Mouse (Mus musculus) stomach, embryonic 14.5 days (tissue): Measurements from ENCODE around the gene Arfgef3. TPM values are rescaled to one million over a fixed set of nuclear protein-coding genes. Genes with fewer than 3 reads are reported as not detected.
A peak's percentile ranks its signal among the peaks of the same experiment; 100 is the strongest.

Experiments
- ATAC-seq: fragments of 200-750 bp; cut with Nextera tagmentation; 2 replicates; pipeline ENCODE4 v1.8.0; 2017; ENCODE audit warnings: low read depth, moderate TSS enrichment; ENCODE audit not compliant: insufficient number of reproducible peaks, insufficient read depth, low FRiP score
- H3K27ac ChIP-seq: fragments of 300-500 bp; sonication (generic); 2 replicates; pipeline ENCODE4 v1.5.1; 2014; ENCODE audit warnings: mild to moderate bottlenecking, low read length, moderate library complexity, mixed read lengths
- H3K27me3 ChIP-seq: fragments of 300-500 bp; sonication (generic); 2 replicates; pipeline ENCODE4 v1.6.1; 2014; ENCODE audit warnings: low read length, control low read depth, mixed read lengths; ENCODE audit not compliant: control insufficient read depth, insufficient read depth
- H3K36me3 ChIP-seq: fragments of 300-500 bp; sonication (generic); 2 replicates; pipeline ENCODE4 v1.6.1; 2014; ENCODE audit warnings: mild to moderate bottlenecking, control low read depth, low read length, moderate library complexity, mixed read lengths; ENCODE audit not compliant: control insufficient read depth, insufficient read depth
- H3K4me1 ChIP-seq: fragments of 300-500 bp; sonication (generic); 2 replicates; pipeline ENCODE4 v1.6.1; 2014; ENCODE audit warnings: low read length, control low read depth, mixed read lengths; ENCODE audit not compliant: control insufficient read depth, insufficient read depth
- H3K4me2 ChIP-seq: fragments of 300-500 bp; sonication (generic); replicated peaks from 2 replicates; pipeline ENCODE4 v1.6.1; 2014; ENCODE audit warnings: low read depth, low read length, control low read depth
- H3K4me3 ChIP-seq: fragments of 300-500 bp; sonication (generic); 2 replicates; pipeline ENCODE4 v1.5.1; 2014; ENCODE audit warnings: low read depth, low read length, control low read depth
- H3K9ac ChIP-seq: fragments of 300-500 bp; sonication (generic); replicated peaks from 2 replicates; pipeline ENCODE4 v1.6.1; 2014; ENCODE audit warnings: low read depth, mild to moderate bottlenecking, control low read depth, low read length, moderate library complexity, mixed read lengths
- H3K9me3 ChIP-seq: fragments of 300-500 bp; sonication (generic); 2 replicates; pipeline ENCODE4 v1.6.1; 2016; ENCODE audit warnings: low read depth, low read length, control low read depth; ENCODE audit not compliant: control insufficient read depth
- WGBS: fragments of 180-500 bp; shearing (Covaris S2); extraction: QIAGEN DNeasy Blood & Tissue Kit; methylation state at CpG from one replicate; pipeline ENCODE4 v1.1.7; 2014; 5-methylcytosine and 5-hydroxymethylcytosine counted together
- polyA plus RNA-seq: library from polyadenylated mRNA; unstranded; fragments of >200 nt; fragmentation: Nextera tagmentation; extraction: Ambion mirVana; gene quantifications from 2 replicates; pipeline ENCODE4 v1.2.1, GENCODE M21; 2014

The Arfgef3 gene
- polyA plus RNA-seq, 1 experiment from 2014 or later = 3.2 TPM

GRCm38 (mm10) chr10:18701517-18701916 lies 42.2 kb downstream of the Arfgef3 start:
- H3K27me3 ChIP-seq = no peaks in the 10 kb centered on the region
- no peak for ATAC-seq
- no peak overlapping the region for H3K4me2 ChIP-seq
- H3K4me1 ChIP-seq = no peaks in the 10 kb centered on the region
- no peak overlapping the region for H3K27ac ChIP-seq
- H3K4me3 ChIP-seq = no peak overlapping the region
- H3K36me3 ChIP-seq = no peaks in the 10 kb centered on the region
- H3K9ac ChIP-seq = no peak overlapping the region
- no peaks in the 10 kb centered on the region for H3K9me3 ChIP-seq

- Histone ChIP-seq H3K4me2 (no peak overlapping the region), H3K9me3 (no peaks in the 10 kb centered on the region), H3K4me1 (no peaks in the 10 kb centered on the region), H3K36me3 (no peaks in the 10 kb centered on the region), H3K27me3 (no peaks in the 10 kb centered on the region), H3K9ac (no peak overlapping the region), H3K4me3 (no peak overlapping the region), H3K27ac (no peak overlapping the region)
- 79% methylated on average over 2 of the region's 2 CpGs for WGBS
- no peak for ATAC-seq
Observed at GRCm38 (mm10) chr10:18700117-18700516, 43.6 kb downstream of the Arfgef3 start.

GRCm38 (mm10) chr10:18699151-18699550 lies 44.6 kb downstream of the Arfgef3 start:
- no peak for ATAC-seq
- 92% methylated on average over 2 of the region's 2 CpGs for WGBS
- no peaks in the 10 kb centered on the region for H3K9me3 ChIP-seq

GRCm38 (mm10) chr10:18696461-18696860 lies 47.3 kb downstream of the Arfgef3 start:
- Histone ChIP-seq H3K27ac (no peak overlapping the region), H3K4me1 (no peaks in the 10 kb centered on the region), H3K4me3 (no peak overlapping the region), H3K36me3 (no peaks in the 10 kb centered on the region), H3K27me3 (no peaks in the 10 kb centered on the region), H3K9me3 (no peaks in the 10 kb centered on the region), H3K9ac (no peak overlapping the region), H3K4me2 (no peak overlapping the region)
- ATAC-seq = no peak
- 58% methylated on average over 6 of the region's 6 CpGs for WGBS

More at GRCm38 (mm10) chr10:18699151-18699550, 44.6 kb downstream of the Arfgef3 start:
- no peaks in the 10 kb centered on the region for H3K36me3 ChIP-seq
- no peak overlapping the region for H3K4me3 ChIP-seq
- H3K9ac ChIP-seq = no peak overlapping the region
- H3K4me2 ChIP-seq = no peak overlapping the region
- H3K27ac ChIP-seq = no peak overlapping the region
- H3K27me3 ChIP-seq = no peaks in the 10 kb centered on the region
- H3K4me1 ChIP-seq = no peaks in the 10 kb centered on the region

- H3K4me3 ChIP-seq = no peak overlapping the region
- 55% methylated on average over 2 of the region's 2 CpGs for WGBS
- no peaks in the 10 kb centered on the region for H3K9me3 ChIP-seq
- H3K27me3 ChIP-seq = no peaks in the 10 kb centered on the region
- H3K9ac ChIP-seq = no peak overlapping the region
- H3K27ac ChIP-seq = no peak overlapping the region
- ATAC-seq = no peak
- H3K4me2 ChIP-seq = no peak overlapping the region
- no peaks in the 10 kb centered on the region for H3K4me1 ChIP-seq
- no peaks in the 10 kb centered on the region for H3K36me3 ChIP-seq
Observed at GRCm38 (mm10) chr10:18688234-18688633, 55.5 kb downstream of the Arfgef3 start.

- Histone ChIP-seq H3K9me3 (no peaks in the 10 kb centered on the region), H3K27ac (peak overlapping the region; percentile 49; the same call in 1 of the 2 replicates), H3K4me3 (no peak overlapping the region), H3K4me2 (no peak overlapping the region), H3K9ac (no peak overlapping the region), H3K4me1 (no peaks in the 10 kb centered on the region), H3K27me3 (no peaks in the 10 kb centered on the region), H3K36me3 (no peaks in the 10 kb centered on the region)
- ATAC-seq = no peak
- WGBS = 69% methylated on average over 2 of the region's 2 CpGs
Observed at GRCm38 (mm10) chr10:18681385-18681954, 62.3 kb downstream of the Arfgef3 start.

GRCm38 (mm10) chr10:18680661-18681384 lies 62.9 kb downstream of the Arfgef3 start:
- Histone ChIP-seq H3K4me1 (no peaks in the 10 kb centered on the region), H3K9ac (no peak overlapping the region), H3K9me3 (no peaks in the 10 kb centered on the region), H3K36me3 (no peaks in the 10 kb centered on the region), H3K27me3 (no peaks in the 10 kb centered on the region), H3K4me3 (no peak overlapping the region), H3K4me2 (no peak overlapping the region), H3K27ac (peak overlapping the region; percentile 49; the same call in 1 of the 2 replicates)
- 49% methylated on average over 3 of the region's 3 CpGs for WGBS
- 0 out of 2 replicates have a peak, but pooled peaks have one; percentile 33 for ATAC-seq

- Histone ChIP-seq H3K9ac (no peak overlapping the region), H3K27ac (no peak overlapping the region), H3K27me3 (no peaks in the 10 kb centered on the region), H3K9me3 (no peaks in the 10 kb centered on the region; the same call in 1 of the 2 replicates), H3K4me3 (no peak overlapping the region), H3K4me2 (no peak overlapping the region), H3K4me1 (no peaks in the 10 kb centered on the region), H3K36me3 (no peaks in the 10 kb centered on the region)
- no peak for ATAC-seq
- 90% methylated on average over 4 of the region's 4 CpGs for WGBS
Observed at GRCm38 (mm10) chr10:18678836-18679235, 64.9 kb downstream of the Arfgef3 start.
